Mouse (Mus musculus) intestine, postnatal 0 days (tissue): Measurements from ENCODE around the gene Ctdnep1. TPM values are rescaled to one million over a fixed set of nuclear protein-coding genes. Genes with fewer than 3 reads are reported as not detected.

ENCODE experiments used
- ATAC-seq: fragments of 200-750 bp; cut with Nextera tagmentation; 2 replicates; pipeline ENCODE4 v1.8.0; 2017; ENCODE audit warnings: mild to moderate bottlenecking, moderate TSS enrichment, moderate library complexity
- H3K27ac ChIP-seq: fragments of 300-500 bp; sonication (generic); 2 replicates; pipeline ENCODE4 v1.5.1; 2014; ENCODE audit warnings: mild to moderate bottlenecking, low read depth, low read length, moderate library complexity
- H3K27me3 ChIP-seq: fragments of 300-500 bp; sonication (generic); replicated peaks from 2 replicates; pipeline ENCODE4 v1.6.1; 2014; ENCODE audit warnings: low read length, mixed read lengths; ENCODE audit not compliant: control insufficient read depth, insufficient read depth
- H3K36me3 ChIP-seq: fragments of 300-500 bp; sonication (generic); 2 replicates; pipeline ENCODE4 v1.6.1; 2014; ENCODE audit warnings: mild to moderate bottlenecking, moderate library complexity; ENCODE audit not compliant: control insufficient read depth, insufficient read depth
- H3K4me1 ChIP-seq: fragments of 300-500 bp; sonication (generic); replicated peaks from 2 replicates; pipeline ENCODE4 v1.6.1; 2014; ENCODE audit warnings: antibody characterized with exemption, low read length, mixed read lengths; ENCODE audit not compliant: control insufficient read depth, insufficient read depth
- H3K4me2 ChIP-seq: fragments of 300-500 bp; sonication (generic); replicated peaks from 2 replicates; pipeline ENCODE4 v1.6.1; 2014; ENCODE audit warnings: low read depth, mild to moderate bottlenecking, moderate library complexity
- H3K4me3 ChIP-seq: fragments of 300-500 bp; sonication (generic); 2 replicates; pipeline ENCODE4 v1.5.1; 2014; ENCODE audit warnings: low read depth, low read length
- H3K9ac ChIP-seq: fragments of 300-500 bp; sonication (generic); 2 replicates; pipeline ENCODE4 v1.6.1; 2014; ENCODE audit warnings: mild to moderate bottlenecking, low read depth, low read length
- H3K9me3 ChIP-seq: fragments of 300-500 bp; sonication (generic); 2 replicates; pipeline ENCODE4 v1.6.1; 2016; ENCODE audit warnings: mixed run types; ENCODE audit not compliant: control insufficient read depth
- CTCF ChIP-seq: sonication (generic); IDR thresholded peaks from 2 replicates; pipeline ENCODE4 v1.5.1; 2016; ENCODE audit warnings: low read depth, mild to moderate bottlenecking, control low read depth, antibody characterized with exemption, moderate library complexity
- WGBS: fragments of 180-500 bp; shearing (Covaris S2); extraction: QIAGEN DNeasy Blood & Tissue Kit; methylation state at CpG from one replicate; pipeline ENCODE4 v1.1.7; 2014; 5-methylcytosine and 5-hydroxymethylcytosine counted together
- polyA plus RNA-seq: library from polyadenylated mRNA; unstranded; fragments of >200 nt; fragmentation: Nextera tagmentation; extraction: Ambion mirVana; gene quantifications from 2 replicates; pipeline ENCODE4 v1.2.1, GENCODE M21; 2015

Ctdnep1 gene
- polyA plus RNA-seq, 1 experiment from 2014 or later: 23.2 TPM

GRCm38 (mm10) chr11:69956218-69956617 is 24.7 kb upstream of the Ctdnep1 start:
- Histone ChIP-seq H3K4me1 (no peaks in the 10 kb centered on the region), H3K4me2 (no peak overlapping the region), H3K36me3 (no peaks in the 10 kb centered on the region), H3K4me3 (no peak overlapping the region), H3K9me3 (no peaks in the 10 kb centered on the region), H3K9ac (no peak overlapping the region), H3K27me3 (no peaks in the 10 kb centered on the region), H3K27ac (no peak overlapping the region)
- peak; percentile 38 for TF ChIP-seq CTCF
- no peak for ATAC-seq
- 77% methylated on average over 1 of the region's 1 CpGs for WGBS

- Histone ChIP-seq H3K36me3 (no peaks in the 10 kb centered on the region), H3K4me1 (no peaks in the 10 kb centered on the region), H3K27me3 (0 out of 2 replicates have a peak, but pooled peaks cover 4% of the 10 kb centered on the region), H3K27ac (peak overlapping the region; percentile 92), H3K4me3 (no peak overlapping the region), H3K9me3 (no peaks in the 10 kb centered on the region), H3K4me2 (peak overlapping the region; percentile 49), H3K9ac (no peak overlapping the region)
- 46% methylated on average over 5 of the region's 5 CpGs for WGBS
- ATAC-seq: no peak
- TF ChIP-seq CTCF: peak; percentile 72
Measured at GRCm38 (mm10) chr11:69960616-69961015, 20.3 kb upstream of the Ctdnep1 start.

- 16% methylated on average over 5 of the region's 5 CpGs for WGBS
- no peak for TF ChIP-seq CTCF
- H3K27ac ChIP-seq: peak overlapping the region; percentile 92
- peak; percentile 47 for ATAC-seq
- H3K4me2 ChIP-seq: peak overlapping the region; percentile 38
- no peak overlapping the region for H3K9ac ChIP-seq
- no peaks in the 10 kb centered on the region for H3K9me3 ChIP-seq
- no peaks in the 10 kb centered on the region for H3K4me1 ChIP-seq
- 0 out of 2 replicates have a peak overlapping the region, but pooled peaks have one; percentile 7 for H3K4me3 ChIP-seq
- H3K27me3 ChIP-seq: 0 out of 2 replicates have a peak, but pooled peaks cover 4% of the 10 kb centered on the region
- H3K36me3 ChIP-seq: no peaks in the 10 kb centered on the region
Measured at GRCm38 (mm10) chr11:69961841-69962240, 19.1 kb upstream of the Ctdnep1 start.

- Histone ChIP-seq H3K4me1 (no peaks in the 10 kb centered on the region), H3K9ac (peak within 1 kb of the TSS; percentile 90), H3K4me3 (peak within 1 kb of the TSS; percentile 68), H3K4me2 (peak within 1 kb of the TSS; percentile 70), H3K9me3 (no peaks in the 10 kb centered on the region), H3K27ac (peak within 1 kb of the TSS; percentile 96), H3K36me3 (peaks cover 8% of the 10 kb centered on the region), H3K27me3 (0 out of 2 replicates have a peak, but pooled peaks cover 4% of the 10 kb centered on the region)
- WGBS: 6% methylated on average over 24 of the region's 24 CpGs
- no peak for ATAC-seq
- TF ChIP-seq CTCF: no peak
Measured at GRCm38 (mm10) chr11:69964650-69965270, 16.2 kb upstream of the Ctdnep1 start, which contains the start of gene Cldn7. Gene Cldn7 (plus strand): TSS chr11:69964779.

GRCm38 (mm10) chr11:69965271-69966005 is 15.5 kb upstream of the Ctdnep1 start:
- Histone ChIP-seq H3K4me1 (no peaks in the 10 kb centered on the region), H3K36me3 (peaks cover 8% of the 10 kb centered on the region), H3K9me3 (no peaks in the 10 kb centered on the region), H3K4me3 (peak overlapping the region; percentile 68), H3K9ac (peak overlapping the region; percentile 90), H3K4me2 (peak overlapping the region; percentile 70), H3K27ac (peak overlapping the region; percentile 96), H3K27me3 (0 out of 2 replicates have a peak, but pooled peaks cover 4% of the 10 kb centered on the region)
- peak; percentile 34; the same call in 1 of the 2 replicates for TF ChIP-seq CTCF
- ATAC-seq: peak; percentile 71
- 3% methylated on average over 49 of the region's 49 CpGs for WGBS
